Mouse (Mus musculus): ENCODE results near the gene Zranb1. TPM values are rescaled to one million over a fixed set of nuclear protein-coding genes. Genes with fewer than 3 reads are reported as not detected.

Zranb1 gene
- polyA plus RNA-seq, 1 experiment from 2014 or later, result 12.7 TPM

GRCm38 (mm10) chr7:132982639-132983038 lies 51.7 kb downstream of the Zranb1 start:
- Histone ChIP-seq H3K4me1 (no peaks in the 10 kb centered on the region), H3K27me3 (replicated peaks) (no peaks in the 10 kb centered on the region), H3K4me3 (replicated peaks) (no peak overlapping the region), H3K27ac (no peak overlapping the region), H3K36me3 (peaks cover 19% of the 10 kb centered on the region), H3K9ac (no peak overlapping the region), H3K9me3 (no peaks in the 10 kb centered on the region), H3K4me2 (no peak overlapping the region)
- ATAC-seq (ENCODE audit: insufficient read depth, low FRiP score, low read depth), result no peak
- 66% methylated on average over 3 of the region's 3 CpGs for WGBS

DNA sequence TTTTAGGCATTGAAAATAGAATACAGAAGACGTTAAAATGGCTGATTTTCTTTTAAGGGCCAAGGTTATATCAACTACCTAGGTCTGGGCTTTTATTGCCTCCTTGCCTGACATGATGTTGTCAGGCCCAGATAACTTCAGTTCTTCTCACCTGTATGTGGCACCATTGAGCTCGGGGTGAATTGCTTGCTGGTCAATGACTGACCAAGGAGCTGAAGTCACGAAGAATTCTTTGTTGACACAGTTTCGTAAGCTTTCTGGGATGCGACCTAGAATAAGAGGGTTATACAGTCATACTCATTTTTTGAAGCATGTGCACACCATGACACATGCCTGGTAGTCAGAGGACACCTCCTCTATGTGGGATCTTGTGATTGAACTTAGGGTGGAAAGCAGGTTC lies 58.9 kb downstream of the Zranb1 start:
- Histone ChIP-seq H3K27ac (no peak overlapping the region), H3K9ac (no peak overlapping the region), H3K4me3 (replicated peaks) (no peak overlapping the region), H3K4me1 (no peaks in the 10 kb centered on the region), H3K9me3 (no peaks in the 10 kb centered on the region), H3K36me3 (peaks cover 25% of the 10 kb centered on the region), H3K4me2 (no peak overlapping the region), H3K27me3 (replicated peaks) (no peaks in the 10 kb centered on the region)
- no peak for ATAC-seq (ENCODE audit: insufficient read depth, low FRiP score, low read depth)
- WGBS, result 80% methylated on average over 5 of the region's 5 CpGs

GRCm38 (mm10) chr7:132991240-132991900 lies 60.4 kb downstream of the Zranb1 start:
- Histone ChIP-seq H3K9ac (no peak overlapping the region), H3K9me3 (no peaks in the 10 kb centered on the region), H3K27ac (no peak overlapping the region), H3K4me2 (no peak overlapping the region), H3K4me1 (no peaks in the 10 kb centered on the region), H3K27me3 (replicated peaks) (no peaks in the 10 kb centered on the region), H3K36me3 (peaks cover 40% of the 10 kb centered on the region), H3K4me3 (replicated peaks) (no peak overlapping the region)
- 87% methylated on average over 14 of the region's 14 CpGs for WGBS
- ATAC-seq (ENCODE audit: insufficient read depth, low FRiP score, low read depth), result no peak

DNA sequence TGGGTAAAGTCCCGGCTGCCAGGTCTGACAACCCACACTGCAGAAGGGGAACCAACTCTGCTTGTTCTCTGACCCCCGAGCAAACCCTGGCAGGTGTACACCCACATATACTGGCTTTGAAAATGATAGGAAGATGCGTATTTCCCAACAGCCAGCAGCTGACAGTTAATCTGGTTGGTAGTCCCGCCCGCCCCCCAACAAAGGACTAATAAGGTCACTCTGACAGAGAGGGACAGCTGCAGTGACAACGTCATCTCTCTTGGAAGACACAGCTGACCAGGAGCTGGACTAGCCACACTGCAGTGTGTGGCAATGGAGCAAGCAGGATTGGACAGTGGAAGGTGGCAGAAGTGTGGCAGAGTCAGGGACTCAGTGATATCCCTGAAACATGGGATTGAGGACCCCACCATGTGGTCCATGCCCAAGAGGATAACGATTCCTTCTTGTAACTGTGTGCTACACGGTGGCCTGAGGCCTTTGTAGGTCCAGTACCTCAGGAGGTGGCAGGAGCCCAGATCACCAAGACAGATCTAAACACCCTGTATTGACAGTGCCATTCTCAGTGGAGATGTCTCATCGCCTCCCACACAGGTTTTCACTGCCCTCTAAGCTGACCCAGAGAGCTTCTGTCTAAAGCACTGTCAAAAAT lies 62.1 kb downstream of the Zranb1 start:
- H3K36me3 ChIP-seq, result peaks cover 52% of the 10 kb centered on the region
- H3K9ac ChIP-seq, result no peak overlapping the region
- H3K4me1 ChIP-seq, result no peaks in the 10 kb centered on the region
- no peak for ATAC-seq (ENCODE audit: insufficient read depth, low FRiP score, low read depth)
- no peaks in the 10 kb centered on the region for H3K9me3 ChIP-seq
- WGBS, result 91% methylated on average over 9 of the region's 9 CpGs
- H3K27ac ChIP-seq, result no peak overlapping the region
- no peak overlapping the region for H3K4me3 ChIP-seq (replicated peaks)
- no peak overlapping the region for H3K4me2 ChIP-seq
- H3K27me3 ChIP-seq (replicated peaks), result no peaks in the 10 kb centered on the region

DNA sequence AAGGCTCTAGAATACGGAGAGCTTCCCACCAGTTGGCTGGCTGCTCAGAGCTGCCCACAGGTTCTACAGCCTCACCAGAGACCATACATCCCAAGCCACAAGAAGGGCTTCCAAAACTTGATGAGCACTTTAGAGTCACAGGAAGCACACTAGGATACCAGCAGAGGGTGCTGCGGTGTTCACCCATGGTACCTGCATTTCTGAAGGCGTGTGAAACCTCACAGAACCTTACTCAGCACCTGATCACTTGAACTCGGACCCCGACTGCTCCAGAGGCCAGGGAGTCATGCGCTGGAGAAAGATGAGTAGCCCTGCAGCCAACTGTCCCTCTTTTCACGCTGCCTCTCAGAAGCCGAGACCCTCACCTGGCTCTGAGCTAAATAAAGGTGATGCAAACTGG lies 63.2 kb downstream of the Zranb1 start:
- Histone ChIP-seq H3K4me1 (no peaks in the 10 kb centered on the region), H3K27me3 (replicated peaks) (no peaks in the 10 kb centered on the region), H3K27ac (no peak overlapping the region), H3K9me3 (no peaks in the 10 kb centered on the region), H3K4me2 (no peak overlapping the region), H3K9ac (no peak overlapping the region), H3K36me3 (peaks cover 53% of the 10 kb centered on the region), H3K4me3 (replicated peaks) (no peak overlapping the region)
- 85% methylated on average over 8 of the region's 8 CpGs for WGBS
- no peak for ATAC-seq (ENCODE audit: insufficient read depth, low FRiP score, low read depth)

DNA sequence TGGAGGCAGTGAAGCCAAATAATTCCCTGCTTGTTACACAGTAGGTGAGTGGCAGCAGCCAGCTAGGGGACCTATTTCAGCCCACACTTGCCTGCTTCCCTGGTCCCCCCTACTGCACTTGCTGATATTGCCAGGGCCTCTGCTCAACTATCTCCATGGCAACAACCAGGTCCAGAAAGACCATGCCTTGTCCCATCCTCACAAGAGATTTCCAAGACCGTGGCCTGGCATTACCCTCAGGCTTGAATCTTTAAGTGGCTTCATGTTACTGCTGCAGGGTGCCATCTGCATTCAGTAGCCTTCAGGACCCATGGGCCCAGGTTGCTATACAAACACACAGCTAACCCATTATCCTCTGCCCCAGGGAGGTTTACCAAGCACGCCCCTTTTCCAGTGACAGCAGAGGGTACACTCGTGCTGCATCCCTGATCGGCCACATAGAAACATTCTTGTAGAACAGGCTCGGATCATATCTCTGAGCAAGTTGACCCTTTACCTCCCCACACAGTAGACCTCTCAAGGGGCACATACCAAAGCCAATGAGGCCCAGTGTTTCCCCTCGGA lies 63.8 kb downstream of the Zranb1 start:
- Histone ChIP-seq H3K9me3 (no peaks in the 10 kb centered on the region), H3K4me2 (no peak overlapping the region), H3K4me1 (no peaks in the 10 kb centered on the region), H3K27me3 (replicated peaks) (no peaks in the 10 kb centered on the region), H3K27ac (no peak overlapping the region), H3K9ac (no peak overlapping the region), H3K4me3 (replicated peaks) (no peak overlapping the region), H3K36me3 (peaks cover 52% of the 10 kb centered on the region)
- 80% methylated on average over 6 of the region's 6 CpGs for WGBS
- ATAC-seq (ENCODE audit: insufficient read depth, low FRiP score, low read depth), result no peak

DNA sequence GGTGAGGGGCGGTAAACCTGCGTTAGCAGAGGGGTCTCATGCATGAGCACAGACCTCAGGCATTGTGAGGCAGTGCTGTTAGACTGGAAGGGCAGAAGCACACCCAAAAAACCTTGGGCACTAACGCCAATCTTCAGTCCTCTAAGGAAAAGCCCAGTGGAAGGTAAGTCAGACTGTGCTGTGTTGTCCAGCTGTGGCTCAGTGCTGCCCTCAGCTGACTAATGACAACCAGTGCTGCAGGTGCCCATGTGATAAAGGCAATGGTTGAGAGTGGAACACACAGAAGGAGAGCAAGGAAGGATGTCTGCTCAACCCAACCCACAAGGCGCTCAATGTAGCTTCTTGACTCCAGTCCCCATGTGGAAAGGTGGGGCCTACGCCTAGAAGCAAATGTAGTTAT lies 65.4 kb downstream of the Zranb1 start:
- peaks cover 41% of the 10 kb centered on the region for H3K36me3 ChIP-seq
- H3K27ac ChIP-seq, result no peak overlapping the region
- 86% methylated on average over 5 of the region's 5 CpGs for WGBS
- no peak overlapping the region for H3K9ac ChIP-seq
- no peak overlapping the region for H3K4me3 ChIP-seq (replicated peaks)
- no peak for ATAC-seq (ENCODE audit: insufficient read depth, low FRiP score, low read depth)
- H3K9me3 ChIP-seq, result no peaks in the 10 kb centered on the region
- no peak overlapping the region for H3K4me2 ChIP-seq
- no peaks in the 10 kb centered on the region for H3K4me1 ChIP-seq
- no peaks in the 10 kb centered on the region for H3K27me3 ChIP-seq (replicated peaks)

GRCm38 (mm10) chr7:132998639-132999038 lies 67.7 kb downstream of the Zranb1 start:
- H3K27ac ChIP-seq, result no peak overlapping the region
- no peak overlapping the region for H3K9ac ChIP-seq
- H3K9me3 ChIP-seq, result no peaks in the 10 kb centered on the region
- 93% methylated on average over 12 of the region's 12 CpGs for WGBS
- no peaks in the 10 kb centered on the region for H3K27me3 ChIP-seq (replicated peaks)
- H3K4me2 ChIP-seq, result no peak overlapping the region
- H3K4me1 ChIP-seq, result peaks cover 6% of the 10 kb centered on the region; the same call in 1 of the 2 replicates
- H3K36me3 ChIP-seq, result peaks cover 44% of the 10 kb centered on the region
- no peak for ATAC-seq (ENCODE audit: insufficient read depth, low FRiP score, low read depth)
- no peak overlapping the region for H3K4me3 ChIP-seq (replicated peaks)

- H3K4me2 ChIP-seq, result no peak overlapping the region
- no peak overlapping the region for H3K27ac ChIP-seq
- peaks cover 44% of the 10 kb centered on the region for H3K36me3 ChIP-seq
- ATAC-seq (ENCODE audit: insufficient read depth, low FRiP score, low read depth), result no peak
- no peaks in the 10 kb centered on the region for H3K27me3 ChIP-seq (replicated peaks)
- H3K9ac ChIP-seq, result no peak overlapping the region
- WGBS, result 96% methylated on average over 11 of the region's 11 CpGs
- H3K9me3 ChIP-seq, result no peaks in the 10 kb centered on the region
- H3K4me3 ChIP-seq (replicated peaks), result no peak overlapping the region
- peaks cover 9% of the 10 kb centered on the region; the same call in 1 of the 2 replicates for H3K4me1 ChIP-seq
Observed at GRCm38 (mm10) chr7:132999061-132999460, 68.1 kb downstream of the Zranb1 start.

DNA sequence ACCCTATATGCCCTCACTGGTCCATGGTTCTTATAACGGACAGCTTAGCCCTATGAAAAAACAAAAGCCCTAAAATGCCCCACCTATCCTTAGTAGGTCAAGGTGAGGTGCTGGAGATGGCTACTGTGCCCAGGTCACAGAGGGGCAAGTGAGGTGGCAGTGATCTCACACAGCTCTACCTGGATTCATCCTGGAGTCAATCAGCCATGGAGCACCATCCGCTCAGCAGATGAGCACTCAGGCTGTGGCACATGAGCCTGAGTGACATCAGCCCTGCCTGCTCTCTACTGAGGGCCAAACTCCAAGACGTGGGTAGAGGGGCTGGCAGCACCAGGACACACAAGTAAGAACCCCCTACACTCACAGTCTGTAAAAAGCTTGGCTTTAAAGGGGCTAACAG lies 70.4 kb downstream of the Zranb1 start:
- Histone ChIP-seq H3K9ac (no peak overlapping the region), H3K4me3 (replicated peaks) (no peak overlapping the region), H3K27ac (no peak overlapping the region), H3K4me2 (no peak overlapping the region), H3K4me1 (peaks cover 17% of the 10 kb centered on the region), H3K9me3 (no peaks in the 10 kb centered on the region), H3K36me3 (peaks cover 24% of the 10 kb centered on the region), H3K27me3 (replicated peaks) (no peaks in the 10 kb centered on the region)
- WGBS, result 85% methylated on average over 3 of the region's 3 CpGs
- no peak for ATAC-seq (ENCODE audit: insufficient read depth, low FRiP score, low read depth)

GRCm38 (mm10) chr7:133002271-133002670 lies 71.3 kb downstream of the Zranb1 start:
- H3K27ac ChIP-seq, result no peak overlapping the region
- H3K36me3 ChIP-seq, result peaks cover 17% of the 10 kb centered on the region
- no peak overlapping the region for H3K4me2 ChIP-seq
- H3K4me1 ChIP-seq, result peaks cover 22% of the 10 kb centered on the region
- H3K9ac ChIP-seq, result no peak overlapping the region
- no peaks in the 10 kb centered on the region for H3K27me3 ChIP-seq (replicated peaks)
- no peaks in the 10 kb centered on the region for H3K9me3 ChIP-seq
- ATAC-seq (ENCODE audit: insufficient read depth, low FRiP score, low read depth), result no peak
- H3K4me3 ChIP-seq (replicated peaks), result no peak overlapping the region
- 82% methylated on average over 6 of the region's 6 CpGs for WGBS

DNA sequence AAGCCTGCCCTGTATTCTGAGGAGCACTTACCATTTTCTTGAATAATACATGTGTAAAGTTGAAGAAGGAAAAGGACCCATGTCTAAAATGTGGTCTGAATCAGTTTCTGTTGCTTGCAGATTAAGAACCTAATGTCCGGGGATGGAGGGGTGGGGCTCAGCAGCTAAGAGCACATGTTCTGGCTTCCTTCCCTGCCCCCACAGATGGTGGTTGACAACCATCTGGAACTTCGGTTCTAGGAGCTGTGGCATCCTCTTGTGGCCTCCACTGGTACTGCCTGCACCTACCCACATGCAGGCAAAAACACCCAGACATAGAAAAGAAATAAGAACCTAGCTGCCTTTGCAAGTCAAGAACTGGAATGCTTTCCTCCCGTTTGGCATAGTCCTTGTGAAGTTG lies 72.5 kb downstream of the Zranb1 start:
- ATAC-seq (ENCODE audit: insufficient read depth, low FRiP score, low read depth), result 0 out of 2 replicates have a peak, but pooled peaks have one; percentile 28
- Histone ChIP-seq H3K27me3 (replicated peaks) (no peaks in the 10 kb centered on the region), H3K9me3 (no peaks in the 10 kb centered on the region), H3K27ac (no peak overlapping the region), H3K4me2 (no peak overlapping the region), H3K9ac (no peak overlapping the region), H3K4me1 (peaks cover 33% of the 10 kb centered on the region), H3K4me3 (replicated peaks) (no peak overlapping the region), H3K36me3 (peaks cover 6% of the 10 kb centered on the region; the same call in 1 of the 2 replicates)
- WGBS, result 12% methylated on average over 3 of the region's 3 CpGs

Data from stomach, embryonic 15.5 days (tissue).